Mouse (Mus musculus) Patski (cell line): ENCODE measurements around the gene Ccdc88a. TPM values are rescaled to one million over a fixed set of nuclear protein-coding genes. Genes with fewer than 3 reads are reported as not detected.
A peak's percentile ranks its signal among the peaks of the same experiment; 100 is the strongest.

Source experiments
- ATAC-seq: fragments of 100-300 bp; one replicate; pipeline ENCODE4 v1.8.0; 2021
- CTCF ChIA-PET: fragments of 350-600 bp; sonication (Branson Sonifier 250); formaldehyde crosslinking; loops from one replicate; lab custom pipeline; 2022; ENCODE audit warnings: inconsistent platforms; lab: Charles Lee
- POLR2A ChIA-PET: fragments of 350-600 bp; sonication (Branson Sonifier 250); formaldehyde crosslinking; loops from one replicate; lab custom pipeline; 2022; ENCODE audit warnings: antibody characterized with exemption, inconsistent platforms; lab: Charles Lee
- DNase-seq: peaks from one replicate; pipeline ENCODE4 v3.0.0-alpha.2; 2011; ENCODE audit warnings: low read depth, low spot score
- H3K27me3 ChIP-seq: fragments of 371-371 bp; one replicate; pipeline ENCODE4 v1.5.1; 2021
- CTCF ChIP-seq: fragments of 100-300 bp; IDR thresholded peaks from one replicate; pipeline ENCODE4 v1.5.1; 2021
- in situ Hi-C: fragments of 300-500 bp; cut with MboI; formaldehyde crosslinking; loops from 3 replicates; pipeline ENCODE4 v1.11.1; 2018; ENCODE audit warnings: low pct_unique_long_range_greater_than_20kb, mixed read lengths
- polyA plus RNA-seq: library from polyadenylated mRNA; unstranded; gene quantifications from one replicate; pipeline ENCODE4 v1.2.3, GENCODE M21; 2021

Gene Ccdc88a
- polyA plus RNA-seq, 1 experiment from 2014 or later, result 11.5 TPM

- no peak for TF ChIP-seq CTCF
- H3K27me3 ChIP-seq, result no peaks in the 10 kb centered on the region
- ATAC-seq (no peak), DNase-seq (no peak)
- ChIA-PET CTCF (interaction anchor here (1.0 to 1.7 kb wide), 4 partner anchors 11 to 16 kb away, joined by 3 to 5 read pairs (median 4); no protein-coding TSS in a partner anchor), POLR2A (no interaction called here)
- in situ Hi-C loops, result no loop called here
Measured at GRCm38 (mm10) chr11:29448741-29449140, 75.3 kb downstream of the Ccdc88a start.

- ATAC-seq, result no peak
- ChIA-PET CTCF (interaction anchor here (1.0 kb wide), 1 partner anchor 14 kb away, joined by 3 read pairs; no protein-coding TSS in a partner anchor), POLR2A (no interaction called here)
- in situ Hi-C loops, result loop anchor here (25.0 kb wide), 1 partner anchor 212 kb away; no protein-coding TSS in a partner anchor
- DNase-seq, result no peak
- H3K27me3 ChIP-seq, result no peaks in the 10 kb centered on the region
- TF ChIP-seq CTCF, result no peak
Measured at GRCm38 (mm10) chr11:29474676-29475075, 101.2 kb downstream of the Ccdc88a start.

GRCm38 (mm10) chr11:29493135-29493534, 119.7 kb downstream of the Ccdc88a start:
- ChIA-PET POLR2A (no interaction called here), CTCF (interaction anchor here (2.3 kb wide), 1 partner anchor 13 kb away, joined by 9 read pairs; no protein-coding TSS in a partner anchor)
- no peak for TF ChIP-seq CTCF
- no peaks in the 10 kb centered on the region for H3K27me3 ChIP-seq
- in situ Hi-C loops, result loop anchor here (25.0 kb wide), 1 partner anchor 231 kb away; no protein-coding TSS in a partner anchor
- ATAC-seq (no peak), DNase-seq (no peak)

- in situ Hi-C loops, result loop anchor here (25.0 kb wide), 1 partner anchor 235 kb away; no protein-coding TSS in a partner anchor
- POLR2A ChIA-PET, result no interaction called here
- ATAC-seq, result no peak
- no peaks in the 10 kb centered on the region for H3K27me3 ChIP-seq
- no peak for DNase-seq
- CTCF ChIA-PET, result no interaction called here
- TF ChIP-seq CTCF, result no peak
Measured at GRCm38 (mm10) chr11:29496962-29497361, 123.5 kb downstream of the Ccdc88a start.

- DNase-seq, result no peak
- no peak for TF ChIP-seq CTCF
- POLR2A ChIA-PET, result no interaction called here
- in situ Hi-C loops, result no loop called here
- no peak for ATAC-seq
- CTCF ChIA-PET, result no interaction called here
- no peaks in the 10 kb centered on the region for H3K27me3 ChIP-seq
Measured at GRCm38 (mm10) chr11:29503948-29504893, 130.8 kb downstream of the Ccdc88a start.

GRCm38 (mm10) chr11:29504899-29505625, 131.6 kb downstream of the Ccdc88a start:
- in situ Hi-C loops, result no loop called here
- ATAC-seq, result no peak
- CTCF ChIA-PET, result interaction anchor here (1.0 to 2.2 kb wide), 2 partner anchors 10 to 12 kb away, joined by 3 to 9 read pairs; no protein-coding TSS in a partner anchor
- TF ChIP-seq CTCF, result no peak
- POLR2A ChIA-PET, result no interaction called here
- DNase-seq, result no peak
- no peaks in the 10 kb centered on the region for H3K27me3 ChIP-seq

GRCm38 (mm10) chr11:29509421-29509820, 136.0 kb downstream of the Ccdc88a start:
- DNase-seq, result no peak
- H3K27me3 ChIP-seq, result no peaks in the 10 kb centered on the region
- ChIA-PET POLR2A (interaction anchor here (1.5 kb wide), 1 partner anchor 18 kb away, joined by 3 read pairs; no protein-coding TSS in a partner anchor), CTCF (no interaction called here)
- ATAC-seq, result no peak
- TF ChIP-seq CTCF, result no peak
- in situ Hi-C loops, result no loop called here

GRCm38 (mm10) chr11:29512818-29513535, 139.5 kb downstream of the Ccdc88a start:
- in situ Hi-C loops, result no loop called here
- peak; percentile 10 for TF ChIP-seq CTCF
- no peak for ATAC-seq
- ChIA-PET POLR2A (no interaction called here), CTCF (interaction anchor here (0.7 kb wide), 1 partner anchor 264 kb away, joined by 3 read pairs; no protein-coding TSS in a partner anchor)
- DNase-seq, result no peak
- H3K27me3 ChIP-seq, result no peaks in the 10 kb centered on the region

GRCm38 (mm10) chr11:29514325-29514681, 140.8 kb downstream of the Ccdc88a start:
- ATAC-seq, result no peak
- ChIA-PET POLR2A (no interaction called here), CTCF (no interaction called here)
- in situ Hi-C loops, result no loop called here
- peaks cover 6% of the 10 kb centered on the region for H3K27me3 ChIP-seq
- no peak for TF ChIP-seq CTCF
- no peak for DNase-seq
